Mouse (Mus musculus) fat pad, adult 2 months (tissue): ENCODE data around the gene Slc2a6.

Experiments
- DNase-seq: peaks from one replicate; pipeline ENCODE4 v3.0.0-alpha.2; 2011; ENCODE audit warnings: low read depth, low spot score; ENCODE audit errors: extremely low read depth

Gene Slc2a6

DNA sequence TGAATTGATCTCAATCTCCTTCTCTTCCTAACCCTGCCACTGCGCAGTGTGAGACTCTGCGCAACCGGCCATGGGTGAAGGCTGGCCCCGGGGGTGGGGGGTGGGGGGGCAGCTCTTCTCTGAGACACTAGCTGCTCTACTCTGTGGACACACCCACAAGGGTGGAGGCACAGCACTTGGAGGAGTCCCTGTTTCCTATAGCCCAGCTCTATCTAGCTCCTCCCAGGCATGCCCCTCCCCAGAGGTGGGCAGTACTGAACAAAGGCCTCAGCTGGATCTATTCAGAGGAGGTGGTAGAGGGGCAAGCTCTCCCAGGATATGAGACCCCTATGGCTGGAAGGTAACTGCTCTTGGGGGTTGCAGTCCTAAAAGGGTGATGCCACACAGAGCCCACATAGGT is 9.2 kb upstream of the Slc2a6 start:
- no peak for DNase-seq

DNA sequence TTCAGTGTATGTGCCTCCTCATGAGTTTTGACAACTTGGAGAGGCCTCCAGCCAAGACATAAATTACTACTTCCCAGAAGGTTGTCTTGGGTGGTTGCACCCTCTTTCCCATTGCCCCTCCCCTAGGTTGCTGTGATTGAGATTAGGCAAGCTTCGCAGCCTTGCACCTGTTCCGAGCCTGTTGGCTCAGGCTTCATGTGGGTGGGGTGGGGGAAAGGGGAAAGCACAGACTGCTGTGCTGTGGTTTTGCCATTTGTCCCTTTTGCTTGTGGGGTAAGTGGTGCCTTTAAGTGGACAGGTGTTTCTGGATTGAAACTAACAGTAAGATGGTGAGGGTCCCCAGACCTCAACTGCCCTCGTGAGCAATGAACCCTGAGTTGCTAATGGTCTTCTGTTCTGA is 8.2 kb upstream of the Slc2a6 start:
- DNase-seq: no peak

DNA sequence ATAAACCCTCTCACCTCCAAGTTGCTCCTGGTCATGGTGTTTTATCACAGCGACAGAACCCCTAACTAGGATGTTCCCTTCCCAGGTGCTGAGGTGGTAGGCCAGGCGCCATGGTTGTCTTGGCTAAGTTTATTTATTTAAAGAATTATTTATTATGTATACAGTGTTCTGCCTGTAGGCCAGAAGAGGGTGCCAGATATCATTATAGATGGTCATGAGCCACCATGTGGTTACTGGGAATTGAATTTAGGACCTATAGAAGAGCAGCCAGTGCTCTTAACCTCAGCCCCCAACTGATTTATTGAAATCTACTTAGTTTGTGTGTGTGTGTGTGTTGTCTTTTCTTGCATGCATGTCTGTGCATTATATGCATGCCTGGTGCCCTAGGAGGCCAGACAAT is 4.6 kb upstream of the Slc2a6 start:
- DNase-seq: no peak

- no peak for DNase-seq
Measured at GRCm38 (mm10) chr2:27028437-27029015, 728 bp upstream of the Slc2a6 start.

- no peak for DNase-seq
Measured at GRCm38 (mm10) chr2:27026857-27027617, 761 bp downstream of the Slc2a6 start.

DNA sequence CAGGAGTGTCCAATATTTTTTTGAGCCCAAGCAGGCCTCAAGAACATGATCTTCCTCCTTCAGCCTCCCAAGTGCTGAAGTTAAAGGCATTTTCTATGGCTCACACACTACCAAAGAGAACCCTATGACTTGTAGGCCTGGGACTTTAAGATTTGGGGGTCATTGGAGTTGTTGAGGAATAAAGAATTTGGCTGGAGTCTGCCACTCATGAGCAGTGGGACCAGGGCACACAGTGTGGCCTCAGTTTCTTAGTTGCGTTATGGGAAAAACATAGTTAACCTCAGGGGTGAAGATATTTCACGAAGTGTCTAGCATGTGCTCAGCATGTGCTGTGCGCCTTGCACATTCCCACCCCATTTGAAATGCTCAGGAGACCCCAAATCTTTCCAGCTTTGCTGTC is 1.5 kb downstream of the Slc2a6 start:
- DNase-seq: no peak

GRCm38 (mm10) chr2:27025545-27025944 is 2.3 kb downstream of the Slc2a6 start:
- no peak for DNase-seq

GRCm38 (mm10) chr2:27024136-27024535 is 3.7 kb downstream of the Slc2a6 start:
- DNase-seq: no peak

DNA sequence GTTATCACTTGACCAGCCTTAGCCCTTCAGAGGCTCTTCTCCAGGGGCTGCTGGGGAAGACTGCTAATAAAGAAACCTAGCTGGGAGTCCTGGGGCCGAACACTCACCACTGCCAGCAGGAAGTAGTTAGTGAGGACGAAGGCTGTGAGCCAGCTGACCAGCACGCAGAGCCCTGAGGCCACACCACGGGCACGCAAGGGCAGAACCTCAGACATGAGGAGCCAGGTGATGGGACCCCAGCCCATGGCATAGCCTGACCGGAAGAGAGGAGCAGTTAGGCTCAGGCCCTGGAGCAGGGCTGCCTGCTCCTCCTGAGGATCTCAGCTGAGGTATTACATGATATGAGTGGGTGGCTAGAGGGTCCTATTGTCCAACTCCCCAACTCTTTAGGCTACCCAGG is 5.2 kb downstream of the Slc2a6 start:
- DNase-seq: no peak

- DNase-seq: no peak
Measured at GRCm38 (mm10) chr2:27021103-27021502, 6.7 kb downstream of the Slc2a6 start.

DNA sequence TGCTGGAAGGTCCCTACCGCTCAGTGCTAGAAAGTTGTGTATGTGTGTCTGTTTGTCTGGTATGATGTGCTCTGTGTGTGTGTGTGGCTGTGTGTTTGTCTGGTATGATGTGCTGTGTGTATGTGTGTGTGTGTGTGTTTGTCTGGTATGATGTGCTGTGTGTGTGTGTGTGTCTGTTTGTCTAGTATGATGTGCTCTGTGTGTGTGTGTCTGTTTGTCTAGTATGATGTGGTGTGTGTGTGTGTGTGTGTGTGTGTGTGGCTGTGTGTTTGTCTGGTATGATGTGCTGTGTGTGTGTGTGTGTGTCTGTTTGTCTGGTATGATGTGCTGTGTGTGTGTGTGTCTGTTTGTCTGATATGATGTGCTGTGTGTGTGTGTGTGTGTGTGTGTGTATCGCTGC is 8.3 kb downstream of the Slc2a6 start:
- DNase-seq: no peak

DNA sequence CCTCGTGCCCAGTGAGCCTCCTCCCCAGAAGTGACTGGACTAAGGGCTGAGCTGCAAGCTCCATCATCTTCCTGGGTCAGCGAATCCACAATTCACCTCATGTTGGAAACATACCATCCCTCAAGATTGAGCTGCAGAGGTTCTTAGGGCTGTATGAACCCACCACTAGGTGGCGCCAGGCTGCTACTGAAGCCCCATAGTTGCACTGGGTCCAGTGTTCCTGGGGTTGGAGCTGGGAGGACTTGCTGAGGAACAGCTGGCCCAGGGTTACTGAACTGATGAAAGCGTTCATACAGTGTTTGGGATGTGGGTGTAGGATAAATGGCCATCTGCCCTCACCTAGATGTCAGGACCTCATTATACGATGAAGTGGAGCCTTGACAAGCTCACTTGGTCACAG is 10.0 kb downstream of the Slc2a6 start:
- no peak for DNase-seq

DNA sequence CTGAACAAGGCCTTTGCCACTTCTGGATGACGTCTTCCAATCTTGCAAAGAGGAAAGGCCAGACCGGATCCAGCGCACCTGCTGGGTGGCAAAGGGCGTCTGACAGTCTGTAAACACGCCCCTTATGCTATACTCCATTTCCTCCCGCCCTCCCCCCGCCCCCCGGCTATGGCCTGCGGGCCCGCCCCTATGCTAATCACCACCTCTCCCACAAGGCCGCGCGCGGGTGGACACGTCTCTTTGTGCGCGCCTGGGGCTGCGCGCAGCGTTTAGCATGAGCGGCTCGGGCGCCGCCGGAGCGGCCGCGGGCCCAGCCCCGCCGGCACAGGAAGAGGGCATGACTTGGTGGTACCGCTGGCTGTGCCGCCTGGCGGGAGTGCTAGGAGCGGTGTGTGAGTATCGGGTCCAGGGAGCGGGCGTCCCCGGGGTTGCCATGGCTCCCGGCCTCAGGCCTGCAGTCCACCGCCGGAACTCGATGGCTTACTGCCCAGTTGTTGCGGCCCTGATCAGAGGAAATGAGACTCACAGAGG is 18.0 kb downstream of the Slc2a6 start, which contains the start of gene Cacfd1:
Gene Cacfd1 (plus strand): TSS at position 213 of the 531 bp plus-strand sequence.
- no peak for DNase-seq

DNA sequence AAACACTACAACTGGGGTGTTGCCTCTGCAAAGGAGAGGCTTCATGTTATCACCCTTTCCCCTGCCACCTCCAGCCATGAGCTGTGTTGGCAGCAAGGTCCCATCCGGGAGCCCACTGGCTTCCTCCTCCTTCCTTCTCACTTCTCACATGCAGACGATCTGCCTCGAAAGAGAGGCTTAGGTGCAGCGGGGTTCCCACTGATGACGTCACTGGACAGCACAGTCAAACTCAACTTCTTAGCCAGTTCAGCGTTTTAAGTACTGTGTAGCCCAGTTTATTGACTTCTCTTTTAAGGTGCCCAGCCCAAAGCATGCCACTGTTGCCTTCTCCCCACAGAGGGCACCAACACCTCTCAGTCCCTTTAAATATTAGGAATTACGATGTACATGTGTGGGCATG is 20.1 kb downstream of the Slc2a6 start:
- DNase-seq: no peak

DNA sequence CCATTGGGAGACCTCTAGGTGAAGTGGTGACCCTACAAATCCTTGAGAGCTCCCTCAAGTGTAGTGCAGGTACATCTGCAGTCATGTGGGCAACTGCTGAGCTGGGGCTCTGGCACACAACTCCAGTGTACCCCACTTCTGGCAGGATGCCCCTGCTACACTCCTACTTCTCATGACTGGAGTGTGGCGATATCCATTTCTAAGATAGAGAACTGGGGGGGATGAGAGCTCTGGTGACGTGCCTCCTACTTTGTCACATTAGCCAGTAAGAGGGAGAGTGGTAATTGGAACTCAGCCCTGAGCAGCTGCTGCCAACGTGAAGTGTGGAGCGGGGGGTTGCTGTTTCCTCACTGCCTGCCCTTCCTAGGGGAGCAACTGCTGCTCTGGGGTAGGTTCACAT is 21.5 kb downstream of the Slc2a6 start:
- DNase-seq: no peak

GRCm38 (mm10) chr2:26997993-26998392 is 29.8 kb downstream of the Slc2a6 start:
- no peak for DNase-seq

GRCm38 (mm10) chr2:26997498-26997897 is 30.3 kb downstream of the Slc2a6 start:
- no peak for DNase-seq

DNA sequence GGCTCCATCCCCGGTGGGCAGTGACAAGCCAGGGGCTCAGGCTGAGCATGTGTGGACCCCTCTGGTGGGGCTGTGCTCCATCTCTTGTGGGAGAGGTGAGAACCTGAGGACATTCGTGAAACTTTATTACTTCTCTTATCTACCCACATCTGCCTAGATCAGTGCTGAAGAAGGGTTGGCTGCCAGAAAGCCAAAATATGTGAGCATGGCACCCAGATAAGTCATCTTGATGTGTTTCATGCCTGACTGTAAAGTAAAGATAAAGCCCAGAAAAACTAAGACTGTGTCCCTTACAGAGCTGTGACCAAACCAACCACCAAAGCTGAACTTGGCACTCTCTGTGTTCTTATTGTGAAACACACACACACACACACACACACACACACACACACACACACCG is 33.9 kb downstream of the Slc2a6 start:
- DNase-seq: no peak

DNA sequence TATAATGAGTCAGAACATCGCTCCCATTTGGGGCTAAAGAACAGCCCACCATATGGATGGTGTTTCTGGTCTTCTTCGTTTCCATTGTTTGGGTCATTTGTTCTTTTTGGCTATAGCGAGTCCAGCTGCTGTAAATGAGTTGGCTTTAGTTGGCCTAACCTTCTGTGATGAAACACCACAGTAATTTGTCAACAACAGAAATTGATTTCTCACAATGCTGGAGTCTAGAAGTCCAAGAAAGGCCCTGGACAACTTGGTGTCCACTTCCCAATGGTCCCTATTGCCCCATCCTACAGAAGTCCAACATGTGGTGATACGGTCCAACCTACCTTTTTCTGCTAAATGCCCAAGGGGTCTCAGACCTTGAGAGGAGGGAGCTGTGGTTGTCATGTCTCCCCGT is 43.2 kb downstream of the Slc2a6 start:
- no peak for DNase-seq

- DNase-seq: no peak
Measured at GRCm38 (mm10) chr2:26984179-26984578, 43.6 kb downstream of the Slc2a6 start.

DNA sequence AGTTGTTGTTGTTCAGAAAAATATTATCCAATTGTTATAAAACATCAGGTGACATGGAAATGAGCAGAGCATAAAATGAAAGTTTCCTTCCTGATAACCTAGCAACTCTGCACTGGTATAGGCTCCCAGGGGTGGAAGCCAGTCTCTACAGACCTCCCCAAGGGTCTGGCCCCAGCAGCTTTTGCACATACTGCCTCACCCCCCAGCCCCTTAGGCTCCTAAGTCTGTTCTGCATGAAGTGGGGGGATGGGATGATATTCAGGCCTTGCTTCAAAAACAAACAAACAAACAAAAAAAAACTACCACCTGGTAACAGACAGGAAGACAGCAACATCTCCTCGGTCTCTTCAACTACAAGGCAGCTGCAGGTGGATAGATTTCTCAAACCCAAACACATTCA is 47.4 kb downstream of the Slc2a6 start:
- no peak for DNase-seq

GRCm38 (mm10) chr2:26973960-26974359 is 53.8 kb downstream of the Slc2a6 start:
- no peak for DNase-seq

DNA sequence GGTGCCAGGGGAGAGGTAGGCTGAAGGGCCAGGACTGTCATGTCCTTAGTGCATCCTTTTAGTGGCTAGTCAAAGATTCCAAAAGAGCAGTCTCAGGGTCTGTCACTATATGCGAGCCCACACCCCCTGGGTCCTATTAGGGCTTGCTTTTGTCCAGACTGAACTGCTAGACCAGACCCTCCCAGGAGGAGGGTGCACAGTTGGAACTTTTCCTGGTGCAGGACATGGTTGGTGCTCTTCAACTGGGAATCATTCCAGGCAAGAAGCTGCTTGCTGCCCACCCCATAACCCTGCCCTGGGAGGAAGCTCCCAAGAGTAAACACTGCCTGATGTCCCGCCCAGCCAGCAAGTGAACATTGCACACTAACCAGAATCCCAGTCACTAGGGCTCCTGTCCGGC is 54.7 kb downstream of the Slc2a6 start, which contains the start of gene Adamts13:
Gene Adamts13 (plus strand): TSS at position 301 of the 400 bp plus-strand sequence.
- DNase-seq: no peak
